Mouse (Mus musculus) right cerebral cortex, postnatal 10 days (tissue): ENCODE data around the gene Hdac4.

ENCODE experiments used
- DNase-seq, 2 experiments: peaks; one replicate each; pipeline ENCODE4 v3.0.0; 2021; ENCODE audit warnings: low spot score in 2 of 2

The Hdac4 gene

GRCm38 (mm10) chr1:92178021-92178895 lies 17.2 kb downstream of the Hdac4 start:
- DNase-seq, result peak in 1 of 2 experiments; percentile 51

GRCm38 (mm10) chr1:92177599-92177998 lies 17.9 kb downstream of the Hdac4 start:
- no peak for DNase-seq

GRCm38 (mm10) chr1:92177196-92177595 lies 18.3 kb downstream of the Hdac4 start:
- DNase-seq, result no peak

GRCm38 (mm10) chr1:92175266-92175665 lies 20.2 kb downstream of the Hdac4 start:
- no peak for DNase-seq

DNA sequence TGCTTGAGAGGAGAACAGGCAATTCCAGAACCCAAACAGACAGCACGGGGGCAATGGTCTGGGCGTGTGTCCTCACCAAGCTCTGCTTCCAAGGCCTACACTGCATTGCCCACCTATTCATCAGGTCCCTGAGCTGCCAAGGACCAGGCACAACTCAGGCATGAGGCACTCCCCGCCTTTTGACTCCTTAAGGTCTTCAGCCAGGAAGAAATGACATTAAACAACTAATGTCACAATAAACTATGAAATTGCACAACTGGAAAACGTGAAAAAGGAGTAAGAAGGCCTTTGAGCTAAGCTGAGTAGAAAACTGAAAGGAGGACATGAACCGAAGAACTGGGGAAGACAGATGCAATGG lies 20.6 kb downstream of the Hdac4 start:
- no peak for DNase-seq

DNA sequence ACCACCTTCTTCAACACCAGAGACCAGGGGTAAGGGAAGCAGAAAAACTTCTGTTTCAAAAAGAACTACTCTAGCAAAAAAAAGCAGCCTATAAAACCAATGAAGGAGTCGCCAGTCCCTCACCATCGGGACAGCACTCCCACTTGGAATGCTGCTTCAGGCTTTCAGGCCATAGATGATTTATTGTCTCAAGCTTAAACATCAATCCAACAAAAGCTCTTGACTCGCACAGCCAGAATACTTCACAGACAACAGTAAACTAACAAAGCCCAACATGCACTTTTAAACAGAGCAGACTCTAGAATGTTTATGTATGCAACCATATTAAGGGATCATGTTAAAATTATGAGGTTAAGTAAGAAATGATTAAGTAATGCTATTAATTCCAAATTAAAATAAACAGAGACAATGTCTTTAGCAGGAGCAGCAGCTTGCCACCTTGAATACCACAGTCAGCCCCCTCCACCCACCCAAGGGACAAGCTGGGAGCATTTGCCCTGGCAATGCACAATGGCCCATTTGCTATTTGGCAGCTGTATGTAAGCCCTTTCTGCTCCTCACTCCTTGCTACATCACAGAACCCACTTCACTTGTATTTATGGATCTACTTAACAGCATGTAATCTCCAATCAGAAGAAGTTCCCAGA lies 21.1 kb downstream of the Hdac4 start:
- DNase-seq, result no peak

DNA sequence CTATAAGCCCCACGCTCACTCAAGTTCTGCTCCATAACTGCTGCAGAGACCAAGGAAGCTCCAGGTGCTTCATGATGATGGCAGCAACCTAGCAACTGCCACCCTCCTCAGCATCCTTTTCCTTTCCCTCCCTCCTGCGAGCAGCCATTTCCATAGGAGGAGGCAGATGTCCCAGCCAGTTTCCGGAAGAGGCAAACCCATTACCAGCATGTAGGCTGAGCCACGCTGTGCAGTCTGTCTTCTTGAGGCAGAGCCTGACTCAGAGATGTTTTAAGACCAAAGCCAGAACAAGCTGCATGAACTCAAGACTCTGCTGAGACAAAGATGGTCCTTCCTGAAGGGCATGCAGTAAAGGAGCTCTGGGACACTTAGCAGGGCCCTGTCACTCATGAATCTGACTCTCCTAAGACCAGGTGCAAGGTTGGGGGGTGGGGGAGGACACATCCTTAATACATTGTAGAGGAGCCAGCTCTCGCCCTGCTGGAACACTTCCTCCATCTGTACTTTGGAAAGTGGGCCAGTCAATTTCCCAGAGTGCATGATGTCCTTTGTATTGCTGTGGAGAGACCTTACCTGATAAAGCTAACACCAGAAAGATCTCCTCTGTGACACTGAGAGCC lies 24.8 kb downstream of the Hdac4 start:
- DNase-seq, result peak in 1 of 2 experiments; percentile 42

DNA sequence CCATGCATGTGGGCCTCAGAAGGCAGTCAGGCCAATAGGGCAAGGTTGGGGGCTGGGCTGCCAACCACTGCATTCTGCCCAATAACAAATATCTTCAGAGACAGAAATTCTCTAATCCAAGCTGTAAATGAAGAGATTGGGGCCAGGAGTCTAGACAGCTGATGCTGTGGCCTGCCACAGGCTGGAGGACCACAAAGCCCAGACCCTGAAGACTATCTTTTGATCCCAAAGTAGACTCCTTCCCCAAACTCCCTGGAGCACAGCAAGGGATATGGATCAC lies 25.8 kb downstream of the Hdac4 start:
- no peak for DNase-seq

DNA sequence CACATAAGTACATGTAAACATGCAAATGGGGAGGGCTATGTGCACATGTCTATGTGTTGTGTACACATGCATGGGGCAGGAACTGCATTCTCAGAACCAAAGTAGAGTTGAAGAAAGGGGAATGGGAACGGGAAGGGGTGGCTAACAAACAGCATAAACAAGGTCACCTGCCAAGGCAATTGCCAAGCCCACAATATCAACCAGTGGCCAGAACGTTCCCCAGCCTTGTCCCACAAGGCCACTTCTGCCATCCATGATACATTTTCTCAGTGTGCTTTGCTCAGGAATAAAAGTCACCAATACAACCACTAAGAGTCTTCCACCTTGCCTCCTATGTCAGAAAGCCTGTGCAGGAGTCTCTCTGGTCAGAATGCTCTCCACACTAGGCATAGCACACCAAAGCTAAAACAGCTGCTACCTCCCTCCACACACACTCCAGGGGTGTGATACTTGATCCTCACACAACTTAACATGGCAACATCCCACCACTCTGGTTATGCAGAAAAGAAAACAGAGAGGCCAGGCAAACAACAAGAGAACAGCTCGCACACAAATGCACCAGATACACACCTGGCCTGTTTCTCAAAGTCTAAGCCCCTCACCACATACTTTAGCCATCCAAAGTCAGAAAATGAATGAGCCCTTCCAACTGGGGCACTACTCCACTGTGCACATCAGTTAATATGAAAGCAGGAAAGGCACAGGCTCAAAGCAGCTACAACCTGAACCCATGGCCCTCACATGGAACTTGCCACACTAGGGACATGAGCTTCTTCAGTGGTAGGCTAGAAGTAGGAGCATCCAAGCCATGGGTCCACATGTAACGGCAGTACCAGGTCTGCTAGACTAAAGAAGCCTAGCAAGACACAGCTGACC lies 26.4 kb downstream of the Hdac4 start:
- no peak for DNase-seq

- DNase-seq, result no peak
Measured at GRCm38 (mm10) chr1:92163932-92164331, 31.6 kb downstream of the Hdac4 start.

GRCm38 (mm10) chr1:92159804-92160203 lies 35.7 kb downstream of the Hdac4 start:
- no peak for DNase-seq

GRCm38 (mm10) chr1:92150201-92150600 lies 45.3 kb downstream of the Hdac4 start:
- peak; percentile 65 to 68 for DNase-seq

- DNase-seq, result no peak
Measured at GRCm38 (mm10) chr1:92148527-92148926, 47.0 kb downstream of the Hdac4 start.

- no peak for DNase-seq
Measured at GRCm38 (mm10) chr1:92144868-92145534, 50.5 kb downstream of the Hdac4 start.

DNA sequence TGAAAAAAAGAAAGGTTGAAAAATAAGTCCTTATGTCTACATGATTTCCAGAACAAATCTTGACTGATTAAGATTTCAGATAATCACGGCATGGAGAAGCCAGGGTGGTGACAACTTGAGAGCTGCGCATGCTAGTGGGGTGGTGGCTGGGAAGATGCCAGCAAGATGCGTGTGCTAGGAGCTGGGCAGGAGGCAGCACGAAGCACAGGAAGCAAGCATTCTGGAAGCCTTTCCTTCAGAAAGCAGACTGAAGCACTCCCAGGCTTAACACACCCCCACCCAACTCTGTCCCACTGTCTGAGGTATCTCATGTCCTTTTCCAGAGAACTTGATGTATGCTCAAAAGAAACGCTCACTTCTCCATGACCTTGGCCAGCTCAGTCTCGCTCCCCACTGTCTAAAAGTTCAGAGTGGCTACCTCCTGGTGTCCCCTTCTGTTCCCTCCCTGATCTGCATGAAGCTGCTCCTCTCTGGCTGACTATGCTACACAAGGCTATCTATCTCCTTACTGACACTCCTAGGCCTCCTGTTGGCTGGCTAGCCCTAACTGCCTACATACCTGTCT lies 52.1 kb downstream of the Hdac4 start:
- peak in 1 of 2 experiments; percentile 58 for DNase-seq

DNA sequence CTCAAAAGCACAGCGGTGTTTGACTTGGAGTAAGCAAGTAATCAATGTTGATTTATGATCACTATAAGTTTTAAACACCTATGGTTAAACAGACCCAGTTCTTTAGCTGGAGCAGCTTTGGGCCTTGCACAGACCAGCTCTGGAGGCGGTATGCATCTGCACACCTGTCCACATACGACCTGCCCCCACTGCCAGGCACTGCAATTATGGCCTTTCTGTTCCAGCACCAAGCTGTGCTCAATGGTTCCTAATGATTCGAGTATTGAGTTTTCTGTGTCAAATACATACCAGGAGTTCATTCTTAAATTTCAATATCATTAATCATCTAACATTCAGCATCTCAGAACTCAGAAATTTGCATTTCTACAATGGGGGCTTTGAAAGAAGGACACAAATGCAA lies 52.7 kb downstream of the Hdac4 start:
- no peak for DNase-seq

DNA sequence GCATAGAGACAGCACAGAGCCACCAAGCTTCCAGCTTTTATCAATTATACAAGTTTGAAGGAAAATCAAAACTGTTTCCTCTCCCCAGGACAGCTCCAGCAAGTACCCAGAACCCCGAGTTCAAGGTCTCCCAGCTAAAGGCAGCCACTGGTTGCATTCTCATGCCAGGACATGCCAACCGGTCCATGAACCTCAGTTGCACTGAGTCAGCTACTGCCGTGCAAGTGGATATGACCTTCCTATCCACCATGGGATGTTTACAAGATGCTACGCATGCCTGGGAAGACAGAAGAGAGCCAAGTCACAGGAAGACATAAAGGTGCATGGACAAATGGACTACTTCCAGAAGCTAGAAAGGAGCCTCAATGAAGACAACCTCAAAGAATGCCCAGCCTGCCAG lies 56.5 kb downstream of the Hdac4 start:
- no peak for DNase-seq

GRCm38 (mm10) chr1:92137136-92137848 lies 58.2 kb downstream of the Hdac4 start:
- peak; percentile 47 to 49 for DNase-seq

DNA sequence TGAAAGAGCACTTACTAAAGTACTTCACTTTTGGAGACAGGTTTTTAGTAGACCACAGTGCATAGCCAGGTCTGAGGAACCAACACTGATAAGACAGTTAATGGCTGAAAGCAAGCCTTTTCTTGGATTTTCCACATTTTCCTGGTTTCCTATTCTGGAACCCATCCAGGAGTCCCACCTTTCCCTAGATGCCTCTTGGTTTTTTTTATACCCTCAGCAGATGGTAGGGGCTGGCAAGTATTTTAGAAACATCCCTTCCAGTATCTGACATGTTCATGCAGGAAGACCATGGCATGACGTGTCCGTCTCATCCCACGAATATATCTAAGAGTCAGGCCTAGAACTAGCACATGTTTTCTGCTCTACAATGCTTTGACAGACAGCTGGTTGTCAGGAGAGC lies 59.1 kb downstream of the Hdac4 start:
- DNase-seq, result no peak

- DNase-seq, result no peak
Measured at GRCm38 (mm10) chr1:92132181-92132580, 63.3 kb downstream of the Hdac4 start.
